Mouse (Mus musculus): ENCODE results near the gene Fcgr4. TPM values are rescaled to one million over a fixed set of nuclear protein-coding genes. Genes with fewer than 3 reads are reported as not detected.

Fcgr4 gene
- polyA plus RNA-seq, 1 experiment = 3.7 TPM

DNA sequence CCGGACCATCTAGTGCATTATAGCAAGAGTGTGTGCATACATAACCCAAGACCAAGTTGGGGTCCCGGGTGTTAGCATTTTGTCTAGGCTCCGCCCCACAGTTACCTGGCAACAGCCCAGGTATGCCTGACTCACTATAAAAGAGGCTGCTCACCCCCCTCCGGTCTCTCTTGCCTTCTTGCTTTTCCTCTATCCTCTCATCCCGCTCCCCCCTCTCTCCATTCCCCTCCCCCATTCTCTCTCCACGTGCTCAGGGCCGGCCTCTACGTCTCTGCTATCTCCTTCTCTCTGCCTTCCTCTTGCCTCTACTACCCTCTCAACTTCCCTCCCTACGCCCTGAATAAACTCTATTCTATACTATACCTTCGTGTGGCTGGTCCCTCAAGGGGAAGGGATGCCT is 14.0 kb downstream of the Fcgr4 start:
- H3K27me3 ChIP-seq (replicated peaks; ENCODE audit: control insufficient read depth, insufficient read depth, low read length) = no peaks in the 10 kb centered on the region
- peak overlapping the region; percentile 39; the same call in 1 of the 2 replicates for H3K4me3 ChIP-seq (ENCODE audit: insufficient read depth, low read depth, low read length)
- peaks cover 3% of the 10 kb centered on the region; the same call in 1 of the 2 replicates for H3K4me1 ChIP-seq (ENCODE audit: control insufficient read depth, insufficient read depth, low read length)
- no peak for DNase-seq
- no peak overlapping the region for H3K27ac ChIP-seq (ENCODE audit: insufficient read depth, low read depth, low read length)
- TF ChIP-seq POLR2A (IDR thresholded peaks at IDR 0.05; ENCODE audit: low read depth, low read length) = no peak
- TF ChIP-seq CTCF (conservative IDR thresholded peaks at IDR 0.05; ENCODE audit: insufficient read depth, insufficient read length, low read depth, low read length) = no peak
- H3K36me3 ChIP-seq (ENCODE audit: control insufficient read depth, insufficient read depth, low read length) = no peaks in the 10 kb centered on the region
- 10% methylated on average over 10 of the region's 10 CpGs for WGBS

DNA sequence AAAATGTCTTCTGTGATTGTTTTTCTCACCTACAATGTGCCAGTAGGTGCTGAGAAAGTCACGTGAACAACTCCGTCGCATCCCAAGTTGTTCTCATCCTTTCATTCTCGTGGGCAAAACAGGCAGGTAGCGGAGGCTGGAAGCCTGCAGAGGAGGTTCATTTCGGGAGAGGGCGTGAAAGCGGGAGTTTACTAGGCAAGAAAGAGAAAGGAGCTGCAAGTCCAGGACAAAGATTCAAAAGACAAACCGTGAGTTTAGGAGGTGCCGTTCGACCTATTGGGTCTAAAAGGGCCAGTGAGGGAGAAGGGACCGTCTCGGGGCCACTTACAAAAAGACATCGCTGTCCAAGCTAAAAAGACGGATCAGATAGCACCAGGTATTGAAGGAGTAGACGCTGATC is 14.5 kb downstream of the Fcgr4 start:
- TF ChIP-seq POLR2A (IDR thresholded peaks at IDR 0.05; ENCODE audit: low read depth, low read length) (no peak), CTCF (conservative IDR thresholded peaks at IDR 0.05; ENCODE audit: insufficient read depth, insufficient read length, low read depth, low read length) (no peak)
- under 1% methylated on average over 16 of the region's 16 CpGs for WGBS
- peak; percentile 19 for DNase-seq
- Histone ChIP-seq H3K27ac (ENCODE audit: insufficient read depth, low read depth, low read length) (no peak overlapping the region), H3K4me1 (ENCODE audit: control insufficient read depth, insufficient read depth, low read length) (peaks cover 3% of the 10 kb centered on the region; the same call in 1 of the 2 replicates), H3K27me3 (replicated peaks; ENCODE audit: control insufficient read depth, insufficient read depth, low read length) (no peaks in the 10 kb centered on the region), H3K4me3 (ENCODE audit: insufficient read depth, low read depth, low read length) (peak overlapping the region; percentile 39), H3K36me3 (ENCODE audit: control insufficient read depth, insufficient read depth, low read length) (no peaks in the 10 kb centered on the region)

DNA sequence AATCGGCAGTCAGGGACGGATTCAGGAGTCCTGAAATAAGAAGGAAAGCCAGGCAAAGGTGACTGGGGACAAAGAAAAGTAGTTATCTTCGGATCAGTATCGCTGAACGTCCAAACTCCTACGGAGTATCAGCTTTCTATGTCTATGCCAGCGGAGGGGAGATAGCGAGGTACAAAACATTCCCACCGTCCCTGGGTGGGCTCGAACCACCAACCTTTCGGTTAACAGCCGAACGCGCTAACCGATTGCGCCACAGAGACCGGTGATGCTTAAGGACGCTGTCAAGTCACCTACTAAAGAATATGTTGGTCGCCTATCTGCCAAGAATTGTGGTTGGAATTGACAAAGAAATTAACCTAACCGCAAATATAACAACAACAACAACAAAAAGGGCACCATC is 15.0 kb downstream of the Fcgr4 start:
- peak; percentile 93 for DNase-seq
- TF ChIP-seq CTCF (conservative IDR thresholded peaks at IDR 0.05; ENCODE audit: insufficient read depth, insufficient read length, low read depth, low read length) (no peak), POLR2A (IDR thresholded peaks at IDR 0.05; ENCODE audit: low read depth, low read length) (no peak)
- H3K27me3 ChIP-seq (replicated peaks; ENCODE audit: control insufficient read depth, insufficient read depth, low read length) = no peaks in the 10 kb centered on the region
- peak overlapping the region; percentile 39 for H3K4me3 ChIP-seq (ENCODE audit: insufficient read depth, low read depth, low read length)
- H3K36me3 ChIP-seq (ENCODE audit: control insufficient read depth, insufficient read depth, low read length) = no peaks in the 10 kb centered on the region
- WGBS = 2% methylated on average over 20 of the region's 20 CpGs
- no peak overlapping the region for H3K27ac ChIP-seq (ENCODE audit: insufficient read depth, low read depth, low read length)
- H3K4me1 ChIP-seq (ENCODE audit: control insufficient read depth, insufficient read depth, low read length) = peaks cover 3% of the 10 kb centered on the region; the same call in 1 of the 2 replicates

DNA sequence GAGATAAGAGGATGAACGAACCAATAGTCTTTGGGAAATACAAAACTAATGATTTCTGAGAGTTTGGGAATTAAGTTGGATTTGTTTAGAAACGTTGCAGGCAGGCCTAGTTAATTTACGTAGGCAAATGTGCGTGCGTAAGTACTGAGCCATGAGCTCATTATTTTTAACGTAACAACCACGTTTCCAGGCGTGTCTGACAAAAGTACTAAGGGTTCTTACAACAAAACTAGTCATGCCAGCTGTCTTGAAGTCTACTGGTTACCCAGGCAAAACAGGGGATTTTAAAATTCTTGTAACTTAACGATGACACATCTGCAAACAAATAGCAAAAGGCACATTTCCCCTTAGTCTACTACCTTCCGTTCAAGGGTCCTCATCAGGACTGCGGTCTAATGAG is 15.5 kb downstream of the Fcgr4 start:
- no peaks in the 10 kb centered on the region for H3K36me3 ChIP-seq (ENCODE audit: control insufficient read depth, insufficient read depth, low read length)
- no peaks in the 10 kb centered on the region for H3K27me3 ChIP-seq (replicated peaks; ENCODE audit: control insufficient read depth, insufficient read depth, low read length)
- 33% methylated on average over 11 of the region's 11 CpGs for WGBS
- H3K27ac ChIP-seq (ENCODE audit: insufficient read depth, low read depth, low read length) = no peak overlapping the region
- DNase-seq = peak; percentile 14
- H3K4me3 ChIP-seq (ENCODE audit: insufficient read depth, low read depth, low read length) = no peak overlapping the region
- peaks cover 3% of the 10 kb centered on the region; the same call in 1 of the 2 replicates for H3K4me1 ChIP-seq (ENCODE audit: control insufficient read depth, insufficient read depth, low read length)
- TF ChIP-seq CTCF (conservative IDR thresholded peaks at IDR 0.05; ENCODE audit: insufficient read depth, insufficient read length, low read depth, low read length) = no peak
- TF ChIP-seq POLR2A (IDR thresholded peaks at IDR 0.05; ENCODE audit: low read depth, low read length) = no peak

DNA sequence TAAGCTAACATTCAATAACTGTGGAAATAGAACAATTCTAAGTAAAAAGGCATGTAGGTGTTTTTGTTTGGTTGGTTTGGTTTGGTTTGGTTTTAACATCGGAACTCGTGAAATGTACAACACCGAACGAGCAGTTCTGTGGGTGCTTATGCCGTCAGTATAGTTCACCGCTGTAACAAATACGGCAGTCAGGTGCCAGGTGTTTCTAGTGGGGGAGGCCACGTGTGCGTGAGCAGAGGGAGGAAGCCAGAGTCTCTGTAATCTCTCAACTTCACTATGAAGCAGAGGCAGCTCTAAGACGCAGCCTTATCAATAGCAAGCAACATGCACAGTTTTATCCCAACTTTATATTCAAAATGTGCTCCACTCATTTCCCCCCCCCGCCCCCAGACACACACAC is 16.9 kb downstream of the Fcgr4 start:
- WGBS = 72% methylated on average over 11 of the region's 11 CpGs
- Histone ChIP-seq H3K27ac (ENCODE audit: insufficient read depth, low read depth, low read length) (no peak overlapping the region), H3K4me3 (ENCODE audit: insufficient read depth, low read depth, low read length) (no peak overlapping the region), H3K36me3 (ENCODE audit: control insufficient read depth, insufficient read depth, low read length) (no peaks in the 10 kb centered on the region), H3K4me1 (ENCODE audit: control insufficient read depth, insufficient read depth, low read length) (peaks cover 3% of the 10 kb centered on the region; the same call in 1 of the 2 replicates), H3K27me3 (replicated peaks; ENCODE audit: control insufficient read depth, insufficient read depth, low read length) (no peaks in the 10 kb centered on the region)
- TF ChIP-seq CTCF (conservative IDR thresholded peaks at IDR 0.05; ENCODE audit: insufficient read depth, insufficient read length, low read depth, low read length) (no peak), POLR2A (IDR thresholded peaks at IDR 0.05; ENCODE audit: low read depth, low read length) (no peak)
- no peak for DNase-seq

DNA sequence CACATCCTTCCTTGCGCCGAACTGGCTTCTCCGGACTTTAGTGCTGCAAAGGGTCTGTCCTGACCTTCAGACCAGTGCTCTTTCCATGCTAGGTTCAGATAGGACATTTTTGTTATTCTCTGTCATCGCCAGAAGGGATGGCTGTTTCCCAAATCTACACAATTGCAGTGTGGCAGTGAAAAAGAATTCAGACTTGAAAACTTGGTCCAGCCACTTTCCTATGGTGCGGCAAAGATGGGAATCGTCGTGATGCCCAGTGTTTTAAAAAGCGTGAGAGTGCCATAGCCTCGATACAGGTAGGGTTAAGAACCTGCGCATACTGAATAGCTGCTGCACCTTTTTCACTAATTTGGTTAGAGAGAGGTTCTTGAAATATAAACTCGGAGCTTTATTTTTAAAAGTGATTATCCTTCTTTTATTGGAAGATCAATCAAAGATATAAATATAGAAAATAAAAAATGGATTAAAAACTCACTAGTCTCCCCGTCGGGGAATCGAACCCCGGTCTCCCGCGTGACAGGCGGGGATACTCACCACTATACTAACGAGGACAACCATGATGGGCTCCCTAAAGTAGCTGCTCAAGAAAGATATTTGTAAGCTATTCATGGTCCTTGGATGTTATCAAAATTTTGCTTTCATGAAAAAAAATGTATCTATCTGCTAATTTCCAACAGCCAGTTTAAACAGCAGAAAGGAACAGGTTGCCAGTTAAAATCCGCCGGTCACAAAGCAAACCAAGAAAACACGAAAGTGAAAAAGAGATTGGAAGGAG is 18.0 kb downstream of the Fcgr4 start:
- peaks cover 3% of the 10 kb centered on the region; the same call in 1 of the 2 replicates for H3K4me1 ChIP-seq (ENCODE audit: control insufficient read depth, insufficient read depth, low read length)

More for the DNA sequence above, 18.0 kb downstream of the Fcgr4 start:
- no peak overlapping the region; the same call in 1 of the 2 replicates for H3K4me3 ChIP-seq (ENCODE audit: insufficient read depth, low read depth, low read length)
- TF ChIP-seq POLR2A (IDR thresholded peaks at IDR 0.05; ENCODE audit: low read depth, low read length) (no peak), CTCF (conservative IDR thresholded peaks at IDR 0.05; ENCODE audit: insufficient read depth, insufficient read length, low read depth, low read length) (no peak)
- H3K27ac ChIP-seq (ENCODE audit: insufficient read depth, low read depth, low read length) = no peak overlapping the region
- H3K27me3 ChIP-seq (replicated peaks; ENCODE audit: control insufficient read depth, insufficient read depth, low read length) = no peaks in the 10 kb centered on the region
- H3K36me3 ChIP-seq (ENCODE audit: control insufficient read depth, insufficient read depth, low read length) = no peaks in the 10 kb centered on the region
- DNase-seq = peak; percentile 86
- WGBS = 10% methylated on average over 22 of the region's 22 CpGs
